Mouse (Mus musculus): ENCODE measurements at regions not wholly inside any gene's neighbourhood (a gene's known extent, or its start where the extent isn't known, plus 50 kb on each side); places are given as distances from the start of the nearest gene placed in this dataset.

DNA sequence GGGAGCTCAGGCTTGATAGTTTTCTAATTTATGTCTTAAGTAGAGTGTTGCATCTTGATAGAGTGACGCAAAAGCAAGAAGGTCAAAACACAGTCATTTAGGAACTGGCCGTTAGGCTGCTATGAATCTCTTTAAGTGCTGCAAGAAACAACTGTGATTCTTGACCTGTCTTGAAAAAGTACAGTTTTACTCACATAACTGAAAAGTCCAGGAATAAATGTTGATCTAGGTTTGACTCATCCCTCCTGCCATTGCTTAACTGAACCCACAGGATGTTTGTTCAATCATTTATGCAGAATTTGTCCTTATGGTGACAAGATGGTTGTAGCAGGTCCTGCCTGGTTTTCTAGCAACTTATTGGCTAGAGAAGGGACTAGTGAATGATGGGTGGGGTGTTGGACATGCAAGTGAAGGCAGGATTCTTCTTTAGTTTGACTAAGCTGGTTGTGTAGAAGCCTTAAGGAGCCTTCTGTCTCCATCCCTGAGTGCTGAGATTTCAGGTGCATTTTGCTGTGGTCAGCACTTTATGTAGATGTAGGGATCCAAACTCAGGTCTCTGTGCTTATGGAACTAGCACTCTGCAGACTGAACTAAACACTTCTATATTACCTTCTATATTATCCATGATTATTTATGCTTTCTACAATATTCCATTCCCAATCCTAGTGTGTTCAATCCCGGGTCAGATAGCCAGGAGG, 782.7 kb upstream of the Lrrc6 start:
- no peak for DNase-seq

DNA sequence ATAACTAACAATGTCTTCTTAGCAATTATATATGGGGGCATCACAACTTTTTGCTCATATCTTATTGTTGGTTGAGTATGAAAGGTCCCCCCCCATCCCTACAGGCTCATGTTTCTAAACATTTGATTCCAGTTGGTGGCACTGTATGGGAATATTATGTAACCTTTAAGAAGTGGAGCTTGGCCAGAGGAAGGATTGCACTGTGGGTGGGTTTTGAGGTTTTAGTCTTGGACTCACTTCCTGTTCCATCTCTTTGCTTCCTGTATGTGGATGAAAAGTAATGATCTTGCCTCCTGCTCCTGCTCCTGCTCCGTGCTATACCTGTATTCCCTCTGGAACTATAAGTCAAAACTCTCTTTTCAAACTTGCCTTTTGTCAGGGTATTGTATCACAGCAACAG, 778.2 kb upstream of the Lrrc6 start:
- DNase-seq, result no peak

DNA sequence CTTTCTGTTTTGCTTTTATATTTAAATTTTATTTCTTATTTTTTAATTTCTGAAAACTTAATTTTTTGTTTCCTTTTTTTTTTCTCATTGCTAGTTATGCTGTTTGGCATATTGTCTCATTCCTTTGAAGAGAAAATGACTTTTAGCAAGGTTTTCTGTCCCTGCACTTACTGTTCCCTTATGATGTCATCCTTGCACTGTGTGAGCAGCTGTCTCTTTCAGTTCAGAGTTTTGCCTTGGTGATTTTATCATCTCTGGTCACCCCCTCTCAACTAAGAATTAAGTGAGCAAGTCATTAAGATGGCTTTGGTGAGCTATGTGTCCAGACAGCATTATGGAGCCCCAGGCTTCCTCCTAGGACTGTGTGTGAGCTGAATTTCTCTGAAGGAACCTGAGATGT, 774.3 kb upstream of the Lrrc6 start:
- no peak for DNase-seq

DNA sequence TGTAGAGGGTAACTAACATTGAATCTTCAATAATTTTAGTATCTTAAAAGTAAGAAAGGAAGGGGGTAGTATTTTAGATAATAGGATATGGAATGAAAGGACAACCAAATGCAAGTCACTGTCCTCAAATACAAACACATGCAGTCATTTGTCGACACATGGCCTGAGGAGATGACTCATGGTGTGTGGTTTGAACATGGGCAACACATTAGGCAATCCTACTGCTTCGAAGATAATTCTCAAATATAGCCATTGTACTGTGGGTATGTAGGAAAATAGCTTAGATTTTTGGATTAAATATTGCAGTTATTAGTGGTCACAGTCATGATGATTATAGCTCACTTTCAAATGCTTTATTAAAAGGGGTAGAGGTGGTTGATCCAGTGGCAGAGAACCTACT, 771.7 kb upstream of the Lrrc6 start:
- DNase-seq, result no peak

DNA sequence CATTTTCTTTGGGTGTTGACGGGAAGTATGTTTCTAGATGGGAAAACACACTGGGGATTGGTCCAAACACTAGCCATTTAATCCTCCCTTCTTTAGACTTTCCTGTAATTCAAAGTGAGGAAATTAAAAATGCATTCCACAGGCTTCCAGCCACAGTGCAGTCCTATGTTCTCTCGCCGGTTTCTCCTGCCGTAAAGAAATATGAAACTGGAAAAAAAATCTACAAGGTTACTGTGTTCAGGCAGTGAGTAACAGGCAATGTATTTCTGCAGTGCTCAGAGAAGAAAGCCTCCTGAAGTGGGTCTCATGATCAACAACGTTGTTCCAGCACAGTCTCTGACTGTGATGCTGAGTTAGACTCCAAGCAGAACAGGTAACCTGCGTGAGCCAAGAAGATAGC, 763.0 kb upstream of the Lrrc6 start:
- DNase-seq, result no peak

DNA sequence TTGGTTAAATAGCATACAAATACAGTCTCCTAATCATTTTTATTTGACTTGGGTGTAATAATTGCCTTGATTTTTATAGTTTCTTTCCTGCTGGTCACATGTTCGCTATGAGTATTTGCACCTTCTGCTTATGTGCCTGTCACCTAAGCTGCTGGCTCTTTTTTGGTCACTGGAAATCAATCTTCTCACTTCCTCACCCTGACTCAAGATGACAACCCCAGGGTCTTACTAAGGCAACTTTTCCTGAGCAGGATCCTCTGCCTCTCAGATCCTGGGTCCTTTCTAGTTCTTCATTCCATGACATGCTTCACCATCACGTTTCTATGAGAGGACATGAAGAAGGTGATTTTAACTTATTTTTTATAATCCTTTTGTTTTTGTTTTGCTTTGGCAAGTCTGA, 762.6 kb upstream of the Lrrc6 start:
- no peak for DNase-seq

DNA sequence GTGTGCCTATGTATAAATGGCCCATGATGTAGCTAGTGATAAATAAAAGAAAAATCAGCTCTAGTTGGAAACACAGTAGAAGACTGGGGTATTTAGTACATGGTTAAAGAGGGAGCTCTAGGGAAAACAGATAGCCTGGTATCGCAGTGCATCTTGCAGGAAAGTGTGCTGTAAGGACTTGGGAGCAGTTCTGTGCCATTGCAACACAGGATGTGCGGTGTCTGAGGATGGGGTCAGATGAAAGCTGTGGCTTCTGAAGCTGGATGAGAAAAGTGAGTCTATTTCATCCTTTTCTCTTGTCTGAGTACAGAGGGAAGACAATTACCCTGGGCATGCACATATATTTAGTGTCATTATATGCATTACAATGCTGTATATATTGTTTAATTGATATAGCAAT, 761.6 kb upstream of the Lrrc6 start:
- DNase-seq, result no peak

DNA sequence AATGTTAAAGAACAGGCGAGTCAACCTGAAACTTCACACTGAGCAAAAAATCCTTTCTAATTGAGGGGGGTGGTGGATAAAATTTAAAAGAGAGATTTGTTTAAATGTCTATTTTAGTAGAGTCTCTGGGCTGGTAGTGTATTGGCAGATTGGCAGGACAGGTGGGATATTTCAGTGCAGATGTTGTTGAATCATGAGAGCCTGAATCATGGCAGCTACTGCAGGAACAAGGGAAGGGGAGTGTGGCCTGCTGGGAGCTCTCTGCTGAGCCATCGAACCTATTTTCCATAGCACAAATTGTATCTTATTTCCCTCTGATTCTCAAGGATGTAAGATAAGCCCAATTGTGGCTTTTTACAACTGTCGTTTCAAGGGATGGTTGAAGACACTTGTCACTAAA, 760.0 kb upstream of the Lrrc6 start:
- no peak for DNase-seq

DNA sequence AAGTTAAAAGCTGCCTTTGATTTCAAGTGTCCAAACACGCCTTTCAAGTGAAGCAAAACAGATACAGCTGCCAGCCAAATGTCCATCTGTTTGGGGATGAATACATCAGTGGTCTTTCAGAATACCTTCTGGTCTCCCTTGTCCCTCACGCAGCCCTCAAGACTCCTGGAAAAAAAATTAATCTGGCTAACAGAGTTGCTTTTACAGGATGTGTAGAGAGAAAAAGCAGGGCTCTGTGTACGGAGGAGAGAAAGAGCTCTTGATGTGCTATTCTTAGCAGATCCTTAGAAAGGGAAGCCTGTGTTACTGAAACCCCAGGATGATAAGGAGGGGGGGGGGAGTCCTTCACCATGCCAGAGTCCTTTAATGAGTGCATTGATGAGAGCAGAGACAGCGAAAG, 748.4 kb upstream of the Lrrc6 start:
- no peak for DNase-seq

DNA sequence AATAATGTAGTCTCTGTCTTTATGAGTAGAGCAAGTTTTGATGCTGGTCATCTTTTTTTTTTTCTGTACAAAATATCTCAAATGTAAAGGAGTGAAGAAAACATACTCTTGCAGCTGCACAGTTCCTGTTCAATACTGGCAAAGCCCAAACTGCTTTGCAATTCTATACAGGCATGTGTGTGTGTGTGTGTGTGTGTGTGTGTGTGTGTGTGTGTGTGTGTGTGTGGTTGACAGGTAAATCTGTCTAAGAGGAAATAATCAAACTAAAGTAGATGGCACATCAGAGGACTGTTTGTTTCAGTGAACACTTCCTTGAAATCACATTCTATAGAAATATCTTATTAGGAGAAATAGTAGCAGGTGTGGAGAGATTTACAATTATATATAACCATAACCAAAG, 747.8 kb upstream of the Lrrc6 start:
- DNase-seq, result no peak

DNA sequence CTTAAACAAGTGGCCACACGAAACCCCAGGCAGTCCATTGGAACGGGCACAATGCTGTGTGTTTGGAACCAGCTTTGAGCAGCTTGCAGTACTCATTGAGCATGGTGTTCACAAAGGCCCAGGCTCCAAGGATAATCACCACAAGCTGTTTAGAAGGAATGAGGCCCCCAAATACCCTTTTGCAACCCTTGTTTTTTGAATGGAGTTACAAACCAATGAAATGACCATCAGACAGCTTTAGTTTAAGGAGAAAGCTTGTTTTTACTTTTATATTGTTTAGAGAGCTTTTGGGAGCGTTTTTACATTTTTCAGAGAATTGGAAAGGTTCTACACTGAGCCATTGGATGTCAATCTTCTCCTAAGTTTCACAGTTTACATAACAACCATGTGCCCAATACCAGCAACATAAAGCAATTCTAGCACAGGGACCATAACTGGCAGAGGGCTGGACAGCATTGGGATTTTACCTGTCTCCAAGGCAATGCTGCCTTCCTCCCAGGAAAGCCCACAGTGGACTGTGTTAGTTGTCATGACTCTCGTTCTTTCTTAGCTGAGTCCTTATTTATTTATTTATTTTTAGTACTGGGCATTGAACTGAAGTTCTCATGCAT, 745.1 kb upstream of the Lrrc6 start:
- DNase-seq, result no peak

DNA sequence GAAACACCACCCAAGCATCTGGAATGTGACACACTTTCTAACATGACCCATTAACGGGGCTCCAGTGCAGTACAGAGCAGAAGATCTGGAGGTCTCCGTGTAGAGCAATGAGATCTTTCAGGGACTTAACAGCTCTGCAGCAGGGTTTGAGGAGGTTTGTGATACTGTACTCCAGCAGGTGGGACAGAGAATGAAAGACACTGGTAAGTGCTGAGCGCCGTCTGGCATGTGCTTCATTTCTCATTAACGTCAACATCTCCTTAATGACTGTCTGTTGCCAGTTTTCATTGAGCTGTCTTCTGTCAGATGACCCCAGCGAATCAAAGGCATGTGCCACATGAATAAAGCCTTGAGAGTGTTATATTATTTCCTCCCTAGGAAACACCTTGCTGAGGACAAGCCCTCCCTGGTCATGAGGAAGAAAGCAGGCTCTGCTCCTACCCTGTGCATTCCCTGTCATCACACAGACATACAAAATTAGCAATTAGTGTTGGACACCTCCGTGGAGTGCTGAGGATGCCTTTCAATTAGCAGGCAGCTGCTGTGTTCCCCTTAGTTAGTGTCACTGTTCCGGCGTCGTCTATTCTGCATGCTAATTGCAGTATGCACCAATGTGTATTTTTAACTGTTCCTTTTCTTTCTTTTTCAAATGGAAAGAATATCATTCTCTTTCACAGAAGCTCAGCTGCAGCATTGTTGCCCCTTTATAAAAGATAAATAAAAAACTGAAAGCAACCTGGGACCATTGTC, 744.4 kb upstream of the Lrrc6 start:
- no peak for DNase-seq

DNA sequence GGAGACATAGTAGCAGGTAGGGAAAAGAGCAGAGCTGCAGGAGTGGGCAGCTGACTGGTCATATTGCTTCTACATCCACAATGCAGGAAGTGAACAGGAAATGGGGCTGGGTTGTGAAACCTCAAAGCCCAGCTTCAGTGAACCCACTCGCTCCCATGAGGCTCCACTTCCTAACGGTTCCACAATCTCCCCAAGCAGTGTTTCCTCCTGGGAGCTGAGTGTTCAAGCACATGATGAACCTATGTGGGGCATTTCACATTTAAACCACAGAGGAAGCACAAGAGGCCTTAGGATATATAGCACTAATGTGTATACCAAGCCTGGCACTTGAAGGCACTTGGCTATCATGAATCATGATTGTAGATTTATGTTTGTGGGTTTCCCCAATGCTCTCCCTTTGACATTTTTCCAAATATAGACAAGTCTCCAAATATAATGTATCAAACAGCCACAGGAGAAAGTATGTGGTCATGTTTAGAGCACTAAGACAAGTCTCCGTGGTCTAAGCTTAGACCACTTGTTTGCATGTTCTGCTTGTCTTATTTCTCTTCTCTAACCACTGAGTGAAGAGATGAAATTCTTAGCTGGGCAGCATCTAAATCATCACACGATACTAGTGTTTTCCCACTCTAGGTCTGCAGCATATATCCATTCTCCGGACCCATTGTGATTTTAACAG, 734.5 kb upstream of the Lrrc6 start:
- peak; percentile 13 for DNase-seq

DNA sequence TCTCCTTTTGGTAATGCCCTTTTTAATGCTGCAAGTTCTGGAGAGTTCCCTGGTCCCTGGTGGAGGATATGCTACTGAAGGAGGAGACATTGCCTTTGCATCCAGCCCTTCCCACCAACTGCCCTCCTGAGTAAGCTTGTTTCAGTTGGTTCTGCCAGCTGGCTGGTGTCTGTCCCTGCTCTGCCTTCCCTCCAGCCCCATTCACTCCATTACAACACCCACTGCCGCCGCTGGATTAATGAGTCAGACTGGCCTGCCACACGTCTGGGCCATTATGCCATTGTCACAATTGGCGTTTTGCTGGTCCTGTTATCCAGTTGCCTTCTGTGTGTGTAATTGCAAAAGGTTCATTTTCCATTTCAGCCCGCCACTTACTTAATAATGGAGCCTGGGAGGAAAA, 728.6 kb upstream of the Lrrc6 start:
- DNase-seq, result no peak

DNA sequence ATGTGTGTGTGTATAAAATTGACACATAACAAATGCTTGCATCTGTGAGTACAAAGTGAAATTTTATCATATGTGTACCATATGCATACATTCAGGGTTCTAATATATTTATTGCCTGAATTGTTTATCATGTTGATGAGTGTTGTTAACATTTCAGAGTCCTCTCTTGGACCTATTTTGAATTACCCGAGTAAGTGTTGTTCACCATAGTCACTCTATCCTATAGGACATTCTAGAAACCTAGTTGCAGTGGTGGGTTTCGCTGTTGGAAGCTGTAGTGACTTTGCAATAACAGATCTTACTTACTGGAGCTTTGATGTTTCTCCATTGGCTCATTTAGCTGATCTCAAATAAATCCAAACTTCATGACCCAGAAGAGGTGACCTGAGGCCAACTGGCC, 727.9 kb upstream of the Lrrc6 start:
- no peak for DNase-seq

DNA sequence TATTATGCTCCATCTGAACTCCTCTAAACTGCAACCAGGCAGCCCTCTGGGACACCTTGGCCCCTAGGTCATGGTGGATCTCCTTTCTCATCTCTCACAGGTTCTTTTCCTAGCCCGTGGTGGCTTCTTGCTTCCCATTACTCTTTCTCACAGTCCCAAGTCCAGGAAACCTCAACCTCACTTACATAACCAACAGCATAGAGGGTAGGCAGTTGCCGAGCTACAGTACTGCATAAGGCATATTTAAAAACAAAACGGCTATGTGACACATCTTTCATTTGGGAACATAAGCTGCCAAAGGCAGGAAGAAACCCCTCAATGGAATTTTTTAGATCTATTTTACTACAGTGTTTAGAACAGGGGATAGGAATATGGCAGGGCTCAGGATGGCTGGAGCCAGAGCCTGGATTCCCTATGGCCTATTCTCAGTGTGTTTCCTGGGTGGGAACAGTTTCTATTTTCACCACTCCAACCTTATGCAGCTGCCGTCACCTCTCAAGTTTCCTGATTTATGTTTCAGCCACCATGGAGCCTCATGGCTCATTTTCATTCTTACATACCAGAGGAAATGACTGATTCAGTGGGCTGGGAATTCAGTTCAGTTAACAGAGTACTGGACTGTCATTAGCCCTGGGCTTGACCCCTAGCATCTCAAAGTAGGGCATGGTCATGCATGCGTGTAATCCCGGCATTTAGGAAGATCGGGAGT, 726.9 kb upstream of the Lrrc6 start:
- DNase-seq, result no peak

DNA sequence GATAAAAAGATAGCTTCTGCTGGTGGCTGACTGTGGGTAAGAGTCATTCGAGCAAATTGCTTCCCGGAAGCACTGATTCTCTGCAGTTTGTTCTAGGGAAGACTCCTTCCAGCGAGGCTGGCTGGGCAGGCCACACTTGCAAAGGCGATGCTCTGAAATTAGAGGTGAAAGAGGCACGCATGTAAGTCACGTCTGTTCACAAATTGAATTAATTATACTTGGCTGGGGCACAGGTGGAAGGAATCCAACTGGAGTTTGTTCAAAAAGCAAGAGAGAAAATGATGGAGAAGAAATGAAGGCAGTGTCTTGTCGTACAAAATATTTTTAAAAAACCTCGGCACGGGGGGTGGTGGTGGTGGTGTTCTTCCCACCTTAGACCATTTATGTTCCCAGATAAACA, 726.2 kb upstream of the Lrrc6 start:
- no peak for DNase-seq

All from liver (tissue).